Mouse (Mus musculus): Measurements from ENCODE around the gene Trim41. TPM values are rescaled to one million over a fixed set of nuclear protein-coding genes. Genes with fewer than 3 reads are reported as not detected.
"Not testable (repeated sequence)": the region's sequence is repeated elsewhere in the genome, so short reads cannot be mapped to it uniquely, and the experiment has no call there.

The Trim41 gene
- polyA plus RNA-seq, 1 experiment = 41.4 TPM

DNA sequence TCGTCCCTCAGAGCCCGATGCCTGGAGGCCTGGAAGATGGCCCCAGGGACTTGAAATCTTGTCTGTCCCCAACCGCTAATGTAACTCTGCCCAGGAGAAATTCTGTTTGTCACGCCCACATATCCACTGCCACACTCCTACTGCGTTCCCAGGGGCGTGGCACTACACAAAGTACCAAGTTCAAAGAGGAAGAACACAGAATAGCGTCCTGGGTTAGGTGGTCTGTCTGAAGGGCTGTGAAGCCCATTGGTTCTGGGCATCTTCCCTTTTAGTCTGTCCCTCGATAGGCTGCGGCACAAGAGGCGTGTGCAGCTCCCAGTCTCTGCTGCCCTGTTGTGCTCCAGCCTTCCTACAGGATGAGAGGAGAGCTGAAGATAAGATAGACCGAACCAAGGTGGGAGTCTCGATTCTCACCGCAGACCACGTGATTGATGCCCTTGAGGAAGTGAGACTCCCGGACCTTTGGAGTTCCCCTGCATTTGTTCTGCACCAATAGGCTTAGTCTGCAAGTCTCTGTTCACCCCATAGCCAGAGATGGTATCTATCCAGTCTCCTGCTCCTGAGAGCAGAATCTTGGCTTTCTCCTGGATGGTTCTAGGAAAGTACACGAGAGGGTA lies 21.1 kb upstream of the Trim41 start:
- peak in 1 of 2 experiments; percentile 26 for DNase-seq (ENCODE audit: extremely low spot score in 1 of 2, low spot score in 1 of 2)

DNA sequence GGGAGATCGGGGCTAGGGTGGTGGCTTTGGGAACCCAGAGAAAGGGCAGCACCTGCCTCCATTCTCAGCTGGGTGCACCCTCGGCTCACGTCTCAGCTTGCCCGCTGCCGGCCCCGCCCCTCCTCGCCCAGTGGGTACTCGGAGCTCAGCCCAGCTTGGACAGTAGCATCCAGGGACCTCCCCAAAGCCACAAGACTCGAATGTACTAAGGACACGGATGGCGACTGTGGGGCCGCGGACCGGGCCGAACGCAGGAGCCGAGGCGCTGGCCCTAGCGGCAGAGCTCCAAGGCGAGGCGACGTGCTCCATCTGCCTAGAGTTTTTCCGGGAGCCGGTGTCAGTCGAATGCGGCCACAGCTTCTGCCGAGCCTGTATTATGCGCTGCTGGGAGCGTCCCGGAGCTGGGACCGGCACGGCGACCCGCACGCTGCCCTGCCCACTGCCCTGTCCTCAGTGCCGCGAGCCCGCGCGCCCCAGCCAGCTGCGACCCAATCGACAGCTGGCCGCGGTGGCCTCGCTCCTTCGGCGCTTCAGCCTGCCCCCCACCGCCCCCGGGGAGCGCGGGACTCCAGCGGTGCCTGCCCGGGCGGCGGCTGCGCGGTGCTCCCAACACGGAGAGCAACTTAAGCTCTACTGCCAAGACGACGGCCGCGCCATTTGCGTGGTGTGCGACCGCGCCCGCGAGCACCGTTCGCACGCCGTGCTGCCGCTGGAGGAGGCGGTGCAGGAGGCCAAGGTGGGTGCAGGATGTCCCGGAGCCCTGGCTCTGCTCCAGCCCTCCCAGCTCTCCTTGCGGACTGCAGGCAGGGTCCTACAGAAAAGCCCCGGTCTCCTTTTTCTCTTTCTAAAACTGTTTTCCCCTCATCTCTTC lies 20.4 kb upstream of the Trim41 start:
- peak in 1 of 2 experiments; percentile 58 for DNase-seq (ENCODE audit: extremely low spot score in 1 of 2, low spot score in 1 of 2)

DNA sequence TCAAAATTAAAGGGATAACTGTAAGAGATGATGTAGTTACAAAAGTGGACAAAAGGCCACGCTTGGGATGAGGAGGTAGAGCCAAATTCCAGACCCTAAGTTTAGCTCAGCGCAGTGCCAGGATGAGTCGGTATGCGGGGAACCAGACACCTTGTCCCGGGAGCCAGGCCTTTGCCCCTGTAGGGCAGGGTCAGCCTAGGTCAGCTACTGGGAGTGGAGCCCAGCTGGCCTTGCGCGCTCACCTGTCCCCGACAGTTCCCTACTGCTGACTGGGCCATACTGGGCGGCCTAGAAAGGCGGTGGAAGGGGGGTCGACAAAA lies 19.8 kb upstream of the Trim41 start:
- no peak for DNase-seq (ENCODE audit: extremely low spot score in 1 of 2, low spot score in 1 of 2)

DNA sequence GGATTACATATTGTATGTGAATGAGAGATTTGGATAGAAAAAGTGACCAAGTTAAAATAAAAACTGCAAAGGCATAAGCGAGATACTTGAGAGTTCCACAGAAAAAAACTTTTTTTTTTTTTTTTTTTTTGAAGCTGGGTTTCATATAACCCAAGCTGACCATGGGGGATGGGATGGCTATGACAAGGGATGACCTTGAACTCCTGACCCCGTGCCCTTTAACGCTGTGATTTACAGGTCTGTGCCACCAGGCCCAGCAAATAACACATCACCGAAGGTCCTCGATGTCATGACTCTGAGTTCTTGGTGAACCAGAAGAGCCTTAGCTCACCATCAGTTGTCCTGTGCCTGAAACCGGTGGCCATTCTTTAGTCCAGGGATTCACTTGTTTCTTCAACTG lies 18.8 kb upstream of the Trim41 start:
- DNase-seq (ENCODE audit: extremely low spot score in 1 of 2, low spot score in 1 of 2) = no peak

DNA sequence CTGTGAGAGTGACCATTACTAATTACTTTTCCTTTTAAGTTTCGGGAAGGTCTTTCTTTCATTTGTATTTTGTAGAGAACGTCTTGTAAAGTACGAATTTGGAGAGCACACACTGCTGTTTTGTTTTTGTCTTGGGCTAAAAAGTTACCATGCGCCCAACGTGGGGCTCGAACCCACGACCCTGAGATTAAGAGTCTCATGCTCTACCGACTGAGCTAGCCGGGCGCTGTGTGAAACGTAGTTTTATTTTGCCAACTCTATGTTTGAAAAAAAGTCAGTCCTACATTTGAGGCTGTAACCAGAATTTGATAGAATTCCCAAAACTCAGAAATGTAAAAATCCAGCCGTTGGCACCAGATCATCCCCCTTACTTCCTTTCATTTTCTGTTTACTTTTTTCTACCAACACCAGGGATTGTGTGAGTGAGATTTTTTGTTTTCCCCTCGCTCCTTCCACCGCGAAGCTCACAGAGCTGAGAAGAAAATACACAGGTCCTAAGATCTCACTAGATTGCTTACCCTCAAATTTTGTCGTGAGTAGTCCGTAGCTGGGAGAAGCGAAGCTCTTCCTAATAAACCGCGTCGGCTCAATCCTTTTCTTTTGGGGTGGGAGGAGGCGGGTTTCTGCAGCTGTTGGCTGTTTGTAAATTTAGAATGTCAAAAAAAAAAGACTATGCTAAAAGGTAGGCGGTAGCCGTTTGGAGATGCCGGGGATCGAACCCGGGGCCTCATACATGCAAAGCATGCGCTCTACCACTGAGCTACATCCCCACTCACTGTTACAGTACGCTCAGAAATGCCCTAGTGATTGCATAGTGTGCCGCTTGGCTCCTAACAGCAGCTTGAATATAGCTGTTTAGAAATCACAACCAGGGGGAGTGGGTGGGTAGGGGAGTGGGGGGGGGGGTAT lies 16.8 kb upstream of the Trim41 start:
- peak; percentile 76 to 98 for DNase-seq (ENCODE audit: extremely low spot score in 1 of 2, low spot score in 1 of 2)

DNA sequence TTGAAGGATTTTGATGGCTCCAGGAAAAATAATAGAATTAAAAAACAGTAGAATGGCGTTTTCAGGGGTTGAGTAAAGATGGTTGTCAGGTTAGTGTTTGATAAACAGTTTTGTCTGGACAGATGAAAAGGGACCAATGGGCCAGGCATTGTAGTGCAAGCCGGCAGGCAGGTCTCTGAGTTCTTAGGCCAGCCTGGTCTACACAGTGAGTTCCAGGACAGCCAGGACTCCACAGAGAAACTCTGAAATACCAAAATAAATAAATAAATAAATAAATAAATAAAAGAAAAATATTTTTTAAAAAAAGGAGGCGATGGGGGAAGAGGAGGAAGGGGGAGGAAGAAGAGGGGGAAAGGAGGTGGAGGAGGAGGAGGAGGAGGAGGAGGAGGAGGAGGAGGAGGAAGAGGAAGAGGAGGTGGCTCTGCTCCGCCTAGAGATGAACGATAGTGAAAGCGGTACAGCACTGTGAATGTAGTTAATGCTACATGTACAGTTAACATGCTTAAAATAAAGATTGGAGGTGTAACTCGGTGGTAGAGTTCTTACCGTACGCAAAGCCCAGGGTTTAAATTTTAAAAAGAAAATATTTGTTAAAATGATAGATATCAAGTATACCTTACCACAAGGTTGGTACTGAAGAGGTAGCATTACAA lies 16.1 kb upstream of the Trim41 start:
- no peak for DNase-seq (ENCODE audit: extremely low spot score in 1 of 2, low spot score in 1 of 2)

DNA sequence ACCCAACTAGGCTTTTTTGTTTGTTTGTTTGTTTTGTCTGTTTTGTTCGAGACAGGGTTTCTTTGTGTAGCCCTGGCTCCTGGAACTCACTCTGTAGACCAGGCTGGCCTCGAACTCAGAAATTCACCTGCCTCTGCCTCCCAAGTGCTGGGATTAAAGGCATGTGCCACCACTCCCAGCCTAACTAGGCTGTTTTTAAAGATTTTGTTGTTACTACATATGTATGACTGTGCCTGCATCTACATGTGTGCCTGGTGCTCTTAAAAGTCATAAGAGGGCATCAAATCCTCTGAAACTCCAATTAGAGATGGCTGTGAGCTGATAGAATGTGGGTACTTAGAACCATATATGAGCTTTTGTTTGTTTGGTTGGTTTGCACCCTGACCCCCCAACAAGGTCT lies 14.1 kb upstream of the Trim41 start:
- DNase-seq (ENCODE audit: extremely low spot score in 1 of 2, low spot score in 1 of 2) = no peak

DNA sequence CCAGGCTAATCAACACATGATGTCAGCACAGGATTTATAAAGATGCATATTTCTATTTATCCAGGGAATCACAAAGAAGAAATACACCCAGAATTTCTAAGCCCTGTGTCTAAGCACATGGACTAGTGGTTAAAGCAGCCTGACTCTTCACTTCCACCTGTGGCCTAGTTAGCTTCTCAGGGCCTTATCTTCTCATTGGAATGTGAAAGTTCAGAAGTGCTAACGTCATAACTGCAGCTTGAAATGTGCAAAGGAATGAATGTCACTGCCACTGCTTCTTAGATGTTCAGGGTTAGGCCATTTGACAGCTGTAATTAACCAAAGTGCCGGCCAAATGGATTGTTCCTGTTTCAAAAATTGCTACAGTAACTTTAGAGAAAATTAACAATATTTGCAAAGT lies 13.1 kb upstream of the Trim41 start:
- DNase-seq (ENCODE audit: extremely low spot score in 1 of 2, low spot score in 1 of 2) = no peak

DNA sequence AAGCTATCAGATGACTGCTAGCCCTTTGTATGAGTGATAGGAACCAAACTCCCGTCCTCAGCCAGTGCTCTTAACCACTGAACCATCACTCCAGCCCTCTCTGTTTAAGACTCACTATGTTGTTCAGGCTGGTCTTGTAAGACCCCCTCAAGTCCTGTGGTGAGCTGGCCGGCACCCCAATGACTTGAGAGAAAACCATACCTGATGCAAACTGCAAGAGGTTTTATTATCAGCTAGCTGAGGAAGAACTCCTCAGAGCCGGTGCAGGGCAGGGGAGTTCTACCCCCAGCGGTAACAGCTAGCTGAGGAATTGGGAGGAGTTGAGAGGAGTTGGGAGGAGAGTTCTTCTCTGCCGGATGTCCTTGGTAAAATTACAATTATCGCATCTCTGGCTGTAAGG lies 10.8 kb upstream of the Trim41 start:
- no peak for DNase-seq (ENCODE audit: extremely low spot score in 1 of 2, low spot score in 1 of 2)

DNA sequence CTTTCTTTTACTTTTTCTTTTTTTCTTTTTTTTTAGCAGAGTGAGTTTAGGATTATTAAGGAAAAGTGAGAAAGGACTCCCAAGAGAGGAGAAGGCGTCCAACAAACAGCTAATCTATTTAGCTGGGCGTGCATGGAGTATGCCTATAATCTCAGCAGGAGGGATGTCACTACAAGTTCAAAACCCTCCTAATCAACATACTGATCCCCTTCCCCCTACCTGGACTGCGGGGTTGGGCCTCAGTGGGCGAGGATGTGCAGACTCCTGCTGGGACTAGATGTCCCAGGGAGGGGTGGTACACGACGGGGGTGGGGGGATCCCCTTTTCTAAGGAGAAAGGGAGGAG lies 9.6 kb upstream of the Trim41 start:
- no peak for DNase-seq (ENCODE audit: extremely low spot score in 1 of 2, low spot score in 1 of 2)

DNA sequence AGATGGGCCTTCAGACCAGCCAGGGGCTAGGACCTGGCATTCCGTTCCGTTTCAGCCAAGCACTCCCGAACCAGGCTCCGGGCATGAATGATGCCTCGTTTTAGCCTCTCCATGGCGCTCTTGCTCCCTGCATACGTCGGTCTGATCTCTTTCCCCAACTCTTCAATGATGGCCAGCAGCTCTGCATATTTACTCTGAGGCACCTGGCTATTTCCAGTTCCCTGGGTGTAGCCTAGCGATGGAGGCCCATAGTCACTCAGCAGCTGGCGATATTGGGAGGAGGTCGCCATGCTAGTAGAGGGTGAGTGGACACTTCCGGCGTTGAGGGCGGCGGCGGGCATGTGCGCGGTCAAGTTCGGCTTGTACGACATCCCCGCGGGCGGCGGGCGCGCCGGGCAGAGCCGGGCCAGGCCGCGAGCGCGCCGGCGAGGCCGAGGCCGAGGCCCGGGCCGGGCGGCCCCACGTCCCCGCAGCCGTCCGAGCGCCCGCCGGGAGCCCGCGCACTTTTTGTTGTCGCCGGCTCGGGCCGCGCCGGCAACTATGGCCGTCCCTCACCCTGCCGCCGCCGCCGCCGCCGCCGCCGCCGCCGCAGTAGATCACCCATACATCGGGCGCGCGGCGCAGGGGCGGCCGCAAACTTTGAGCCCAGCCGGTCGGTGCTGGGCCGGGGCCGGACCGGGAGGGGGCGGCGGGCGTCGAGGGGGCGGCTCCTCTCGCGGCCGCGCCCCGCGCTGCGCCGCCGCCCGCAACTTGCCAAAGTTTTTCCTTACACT lies 9.0 kb upstream of the Trim41 start, which contains the start of the genes Trim7 and Gm12184:
Gene Trim7 (plus strand): TSS at position 162 of the 773 bp plus-strand sequence.
Gene Gm12184 (minus strand): TSS at position 677 of the 773 bp plus-strand sequence.
- not testable (repeated sequence) for DNase-seq (ENCODE audit: extremely low spot score in 1 of 2, low spot score in 1 of 2)

DNA sequence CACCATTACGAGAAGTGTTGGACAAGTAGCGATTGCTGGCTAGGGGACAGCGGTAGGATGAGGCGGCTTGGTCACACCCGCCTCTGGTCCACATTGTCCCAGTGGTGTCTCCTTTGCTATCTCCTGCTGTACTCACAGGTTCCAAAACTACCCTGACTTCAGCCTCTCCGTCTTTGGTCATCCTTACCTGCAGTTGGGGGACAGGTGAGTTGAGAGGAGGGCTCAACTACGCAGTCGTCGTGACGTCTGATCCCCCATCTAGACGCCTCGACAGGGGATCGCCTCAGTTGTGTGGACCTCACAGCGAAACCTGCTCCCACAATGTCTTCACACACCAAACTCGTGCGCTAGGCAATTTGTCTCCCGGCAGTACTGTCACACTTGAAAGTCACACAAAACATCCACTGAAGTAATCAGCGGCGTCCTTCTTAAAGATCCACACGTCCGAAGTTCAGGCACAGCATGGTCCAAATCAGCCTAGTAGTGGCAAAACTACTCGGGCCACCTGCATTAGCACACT lies 7.2 kb upstream of the Trim41 start:
- no peak for DNase-seq (ENCODE audit: extremely low spot score in 1 of 2, low spot score in 1 of 2)

DNA sequence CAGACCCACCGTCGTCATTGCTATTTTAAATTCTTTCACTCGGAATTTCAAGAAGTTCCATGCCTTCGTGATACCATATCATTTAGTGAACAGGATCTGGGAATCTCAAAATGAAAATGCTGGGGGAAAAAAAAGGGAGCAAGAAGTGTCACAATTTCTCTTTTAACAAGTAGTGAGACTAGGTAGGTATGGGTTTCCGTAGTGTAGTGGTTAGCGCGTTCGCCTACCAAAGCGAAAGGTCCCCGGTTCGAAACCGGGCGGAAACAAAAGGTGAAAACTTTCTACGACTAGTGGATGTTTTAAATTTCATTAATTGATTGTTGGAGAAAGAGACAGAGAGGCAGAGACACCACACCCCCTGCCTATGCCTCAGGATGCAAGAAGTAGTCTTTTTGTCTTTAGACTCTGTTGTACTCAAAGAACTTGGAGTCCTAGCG lies 6.4 kb upstream of the Trim41 start:
- DNase-seq (ENCODE audit: extremely low spot score in 1 of 2, low spot score in 1 of 2) = peak in 1 of 2 experiments; percentile 77

DNA sequence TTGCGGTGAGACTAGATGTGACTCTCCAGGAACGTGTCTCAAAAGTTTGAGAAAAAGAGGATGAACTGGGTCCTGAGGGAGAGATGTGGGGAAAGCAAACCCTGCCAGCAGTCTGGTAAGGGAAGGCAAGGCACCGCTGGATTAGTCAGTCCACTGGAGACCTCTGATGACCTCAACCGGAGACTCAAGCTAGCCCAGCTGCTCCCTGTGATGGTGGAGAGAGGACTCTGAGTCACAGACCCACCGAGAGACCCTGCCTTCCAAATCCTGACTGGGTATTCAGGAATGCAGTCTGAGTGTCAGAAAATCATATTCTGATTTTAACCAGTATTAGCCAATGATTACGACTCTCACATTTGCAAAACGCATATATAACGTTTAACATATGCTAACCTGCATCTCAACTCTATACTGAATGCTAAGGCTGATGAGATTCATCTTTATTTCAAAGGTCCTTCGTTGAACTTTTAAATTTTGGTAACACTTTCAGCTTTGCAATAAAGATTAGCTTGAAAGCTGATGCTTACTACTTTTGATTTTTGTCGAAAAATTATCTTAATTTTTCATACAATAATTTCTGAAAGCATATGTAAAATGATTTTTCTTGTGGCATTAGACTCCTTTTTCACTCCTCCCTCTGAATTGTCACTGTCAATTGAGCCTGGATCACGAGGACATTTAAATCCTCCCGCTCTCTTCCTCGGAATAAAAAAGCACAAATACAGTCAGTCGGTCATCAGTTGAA lies 5.8 kb upstream of the Trim41 start:
- no peak for DNase-seq (ENCODE audit: extremely low spot score in 1 of 2, low spot score in 1 of 2)

DNA sequence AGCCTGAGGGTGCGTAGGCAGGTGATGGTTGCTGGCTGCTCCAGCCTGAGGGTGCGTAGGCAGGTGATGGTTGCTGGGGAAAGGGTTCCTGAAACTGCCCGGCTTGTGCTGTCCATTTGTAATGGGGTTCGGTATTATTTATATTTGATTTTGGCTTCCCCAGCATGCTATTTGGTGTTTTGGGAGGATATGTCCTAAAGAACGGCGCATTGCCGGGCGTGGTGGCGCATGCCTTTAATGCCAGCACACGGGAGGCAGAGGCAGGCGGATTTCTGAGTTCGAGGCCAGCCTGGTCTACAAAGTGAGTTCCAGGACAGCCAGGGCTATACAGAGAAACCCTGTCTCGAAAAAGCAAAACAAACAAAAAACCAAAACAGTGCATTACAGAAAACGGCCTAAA lies 4.1 kb upstream of the Trim41 start:
- not testable (repeated sequence) for DNase-seq (ENCODE audit: extremely low spot score in 1 of 2, low spot score in 1 of 2)

DNA sequence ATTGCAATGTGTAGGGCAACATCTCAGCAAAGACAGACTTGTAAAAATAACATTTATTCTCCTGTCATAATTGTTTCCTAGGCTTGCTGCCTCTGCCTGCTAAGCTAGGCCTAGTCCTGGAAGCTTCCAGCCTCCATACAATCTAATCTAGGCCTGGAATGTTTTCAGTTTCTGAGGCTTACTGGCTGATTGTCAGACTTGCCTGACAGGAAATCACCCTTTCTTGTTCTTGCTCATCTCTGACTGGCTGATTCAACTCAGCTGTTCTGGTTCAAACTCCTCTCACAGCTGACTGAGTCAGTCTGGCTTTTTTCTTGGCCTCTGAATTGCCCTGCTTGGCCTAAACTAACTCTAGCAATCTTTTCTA lies 3.1 kb upstream of the Trim41 start:
- no peak for DNase-seq (ENCODE audit: extremely low spot score in 1 of 2, low spot score in 1 of 2)

DNA sequence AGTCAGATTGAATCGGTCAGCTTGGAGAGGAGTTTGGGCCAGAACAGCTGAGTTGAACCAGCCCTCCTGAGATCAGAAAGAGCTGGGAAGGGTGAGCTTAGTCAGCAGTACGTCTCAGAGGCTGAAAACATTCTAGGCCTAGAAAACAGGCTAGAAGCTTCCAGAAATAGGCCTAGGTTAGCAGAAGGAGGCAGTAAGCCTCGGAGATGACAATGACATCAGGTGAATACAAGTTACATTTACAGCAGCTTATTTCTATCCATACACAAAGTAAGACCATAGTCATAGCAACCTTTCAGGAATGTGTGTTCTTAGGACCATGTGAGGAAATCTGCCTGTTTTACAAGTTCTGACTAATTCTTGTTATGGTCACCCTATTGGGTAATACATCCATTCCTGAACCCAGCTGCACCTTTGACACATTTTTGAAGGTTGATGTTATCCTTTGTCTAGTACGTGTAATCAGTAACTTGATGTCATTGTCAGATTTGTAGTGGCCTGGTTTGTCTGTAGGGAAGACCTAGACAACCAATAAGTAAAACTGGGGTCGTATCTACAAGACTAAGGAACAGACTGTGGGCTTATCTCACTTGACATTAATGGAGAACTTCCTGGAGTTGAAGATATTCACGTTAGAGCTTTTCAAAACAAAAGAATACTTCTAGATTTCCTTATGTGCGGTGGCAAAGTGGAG lies 2.6 kb upstream of the Trim41 start:
- no peak for DNase-seq (ENCODE audit: extremely low spot score in 1 of 2, low spot score in 1 of 2)

DNA sequence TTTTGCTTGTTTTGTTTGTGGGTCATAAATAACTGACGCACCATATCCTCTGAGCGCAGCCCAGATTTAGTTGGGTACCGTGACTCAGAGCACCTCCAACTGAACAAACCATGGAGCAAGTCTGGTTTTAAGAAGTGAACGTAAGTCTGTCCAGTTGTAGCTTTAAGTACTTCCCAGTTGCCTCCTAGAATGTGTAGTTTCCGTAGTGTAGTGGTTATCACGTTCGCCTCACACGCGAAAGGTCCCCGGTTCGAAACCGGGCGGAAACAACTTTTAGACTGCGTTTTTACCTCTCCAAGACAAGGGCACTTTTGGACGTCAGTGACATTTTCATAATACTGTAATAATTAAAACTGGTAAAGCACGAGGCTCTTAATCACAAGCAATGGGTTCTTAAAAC lies 1.2 kb upstream of the Trim41 start:
- peak; percentile 79 to 97 for DNase-seq (ENCODE audit: extremely low spot score in 1 of 2, low spot score in 1 of 2)

All from frontal cortex, adult 2 months (tissue).